Mouse (Mus musculus) myocyte (in vitro differentiated cells): Measurements from ENCODE around the gene Nat9. TPM values are rescaled to one million over a fixed set of nuclear protein-coding genes. Genes with fewer than 3 reads are reported as not detected.

ENCODE experiments used
- H3K27me3 ChIP-seq: one replicate; pipeline ENCODE4 v1.6.1; 2011; ENCODE audit not compliant: control insufficient read depth, insufficient read depth, insufficient read length
- H3K36me3 ChIP-seq: one replicate; pipeline ENCODE4 v1.6.1; 2011; ENCODE audit not compliant: control insufficient read depth, insufficient read depth
- H3K4me2 ChIP-seq: one replicate; pipeline ENCODE4 v1.6.1; 2011; ENCODE audit warnings: low read depth, control low read depth
- H3K4me3 ChIP-seq: one replicate; pipeline ENCODE4 v1.5.1; 2011; ENCODE audit warnings: mild to moderate bottlenecking, control low read depth, moderate library complexity
- H3K79me2 ChIP-seq: one replicate; pipeline ENCODE4 v1.6.1; 2011; ENCODE audit not compliant: control insufficient read depth, insufficient read depth
- H3ac ChIP-seq: one replicate; pipeline ENCODE4 v1.6.1; 2011; ENCODE audit not compliant: control insufficient read depth, insufficient read length
- CEBPB ChIP-seq: IDR thresholded peaks from 2 replicates; pipeline ENCODE4 v1.6.1; 2011; ENCODE audit warnings: mild to moderate bottlenecking, moderate library complexity; ENCODE audit not compliant: poor library complexity, insufficient read depth, severe bottlenecking
- E2F4 ChIP-seq: IDR thresholded peaks from one replicate; pipeline ENCODE4 v1.6.1; 2011; ENCODE audit warnings: mild to moderate bottlenecking, control low read depth, moderate library complexity; ENCODE audit not compliant: insufficient read depth
- MAX ChIP-seq: IDR thresholded peaks from one replicate; pipeline ENCODE4 v1.6.1; 2011; ENCODE audit warnings: low read depth, mild to moderate bottlenecking, control low read depth
- MYOD1 ChIP-seq, 3 experiments: IDR thresholded peaks; one replicate each; pipeline ENCODE4 v1.6.1; 2011; ENCODE audit warnings: control low read depth in 2 of 3, low read depth in 2 of 3, mild to moderate bottlenecking in 2 of 3, moderate library complexity in 1 of 3; ENCODE audit not compliant: insufficient read length in 2 of 3, control insufficient read depth in 1 of 3
- MYOG ChIP-seq, 3 experiments: IDR thresholded peaks; one replicate each; pipeline ENCODE4 v1.6.1; 2011; ENCODE audit warnings: control low read depth in 2 of 3, low read depth in 2 of 3, mild to moderate bottlenecking in 2 of 3; ENCODE audit not compliant: insufficient read length in 2 of 3, control insufficient read depth in 1 of 3, insufficient read depth in 1 of 3
- POLR2A ChIP-seq: IDR thresholded peaks from one replicate; pipeline ENCODE4 v1.6.1; 2011; ENCODE audit warnings: low read depth, mild to moderate bottlenecking, control low read depth, moderate library complexity; ENCODE audit not compliant: insufficient read length
- POLR2AphosphoS2 ChIP-seq: IDR thresholded peaks from one replicate; pipeline ENCODE4 v1.6.1; 2011; ENCODE audit warnings: low read depth, control low read depth; ENCODE audit not compliant: insufficient read length
- REST ChIP-seq: IDR thresholded peaks from one replicate; pipeline ENCODE4 v1.6.1; 2011; ENCODE audit warnings: mild to moderate bottlenecking, control low read depth, moderate library complexity; ENCODE audit not compliant: insufficient read depth, insufficient read length
- SRF ChIP-seq: IDR thresholded peaks from one replicate; pipeline ENCODE4 v1.6.1; 2011; ENCODE audit warnings: low read depth; ENCODE audit not compliant: control insufficient read depth, insufficient read length
- TCF12 ChIP-seq: IDR thresholded peaks from one replicate; pipeline ENCODE4 v1.6.1; 2011; ENCODE audit warnings: mild to moderate bottlenecking, control low read depth; ENCODE audit not compliant: poor library complexity, insufficient read depth, severe bottlenecking
- TCF3 ChIP-seq: IDR thresholded peaks from one replicate; pipeline ENCODE4 v1.6.1; 2011; ENCODE audit warnings: low read depth, control low read depth; ENCODE audit not compliant: insufficient read length
- USF1 ChIP-seq: IDR thresholded peaks from one replicate; pipeline ENCODE4 v1.6.1; 2011; ENCODE audit warnings: low read depth, mild to moderate bottlenecking, control low read depth, moderate library complexity
- polyA plus RNA-seq: library from polyadenylated mRNA; unstranded; fragments of >200 nt; fragmentation: generic; extraction: Trizol; gene quantifications from one replicate; pipeline ENCODE4 v1.2.1, GENCODE M21; 2012; ENCODE audit warnings: missing spikeins

The Nat9 gene
- polyA plus RNA-seq, 1 experiment: 22.6 TPM

DNA sequence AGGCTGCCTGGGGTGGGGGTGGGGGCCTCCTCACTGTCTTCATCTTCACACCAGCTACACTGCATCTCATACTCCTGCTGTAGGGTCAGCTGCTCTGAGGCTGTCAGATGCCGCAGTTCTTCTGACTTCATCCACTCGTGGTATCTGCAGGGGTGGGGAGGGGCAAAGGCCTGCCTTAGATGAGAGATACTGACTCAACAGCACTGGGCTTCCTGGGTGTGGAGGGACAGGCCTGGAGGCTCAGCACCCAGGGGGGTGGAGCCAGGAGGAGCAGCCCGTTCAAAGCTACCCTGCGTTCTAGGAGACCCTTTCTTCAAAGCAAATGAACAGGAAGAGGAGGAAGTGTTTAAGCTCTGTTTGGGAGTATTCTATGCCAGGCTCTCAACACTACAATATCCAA, 2.7 kb downstream of the Nat9 start:
- H3K79me2 ChIP-seq: no peaks in the 10 kb centered on the region
- H3K36me3 ChIP-seq: no peaks in the 10 kb centered on the region
- no peak overlapping the region for H3K4me3 ChIP-seq
- H3ac ChIP-seq: no peak overlapping the region
- TF ChIP-seq MYOG (IDR thresholded peaks at IDR 0.05; ENCODE audit: control insufficient read depth in 1 of 3, insufficient read depth in 1 of 3, insufficient read length in 2 of 3, low read depth in 2 of 3) (no peak), USF1 (no peak), MYOD1 (IDR thresholded peaks at IDR 0.05; ENCODE audit: control insufficient read depth in 1 of 3, insufficient read length in 2 of 3, low read depth in 2 of 3) (no peak), TCF3 (no peak), MAX (no peak), E2F4 (no peak), POLR2AphosphoS2 (no peak), REST (no peak), CEBPB (no peak)
- no peak overlapping the region for H3K4me2 ChIP-seq
- H3K27me3 ChIP-seq: no peaks in the 10 kb centered on the region

DNA sequence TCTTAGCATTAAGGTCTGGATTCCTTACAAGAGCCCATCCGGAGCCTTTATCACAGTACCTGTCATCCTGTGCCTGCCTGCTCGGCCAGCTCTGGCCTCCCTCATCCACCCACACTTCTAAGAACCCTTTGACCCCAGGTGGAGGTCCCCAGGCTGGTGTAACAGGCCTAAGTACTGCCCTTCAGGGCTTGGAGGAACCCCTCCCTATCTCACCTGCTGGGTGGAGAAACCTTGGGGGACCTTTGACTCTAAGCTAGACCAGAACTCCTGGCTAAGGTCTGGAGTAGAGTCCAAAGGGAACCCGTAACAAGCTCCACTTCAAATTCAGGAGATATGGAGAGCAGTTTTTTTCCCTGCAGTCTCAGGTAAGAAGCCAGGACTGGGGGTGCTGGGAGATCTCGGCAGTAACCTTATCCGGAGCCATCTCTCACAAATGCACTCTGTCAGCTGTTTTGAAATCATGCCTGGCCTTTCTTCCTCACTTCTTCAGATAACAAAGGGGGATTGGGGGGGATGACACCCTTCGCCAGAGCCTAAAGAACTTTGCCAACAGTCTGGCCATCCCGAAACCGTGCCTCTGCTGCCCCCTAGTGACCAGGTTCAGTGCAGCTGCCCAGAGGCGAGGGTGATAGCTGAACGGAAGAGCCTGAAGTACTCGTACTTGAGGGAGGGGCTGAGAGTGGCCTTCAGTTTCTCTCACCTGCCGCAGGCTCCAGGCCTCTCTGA, 5.6 kb downstream of the Nat9 start:
- H3K4me3 ChIP-seq: no peak overlapping the region
- no peaks in the 10 kb centered on the region for H3K79me2 ChIP-seq
- no peak overlapping the region for H3K4me2 ChIP-seq
- no peak overlapping the region for H3ac ChIP-seq
- no peak for TF ChIP-seq E2F4
- no peak for TF ChIP-seq POLR2A
- no peak for TF ChIP-seq TCF12
- no peak for TF ChIP-seq POLR2AphosphoS2
- TF ChIP-seq CEBPB: no peak
- no peak for TF ChIP-seq MYOD1 (IDR thresholded peaks at IDR 0.05; ENCODE audit: control insufficient read depth in 1 of 3, insufficient read length in 2 of 3, low read depth in 2 of 3)
- no peak for TF ChIP-seq REST
- no peak for TF ChIP-seq SRF
- TF ChIP-seq TCF3: no peak
- no peak for TF ChIP-seq MYOG (IDR thresholded peaks at IDR 0.05; ENCODE audit: control insufficient read depth in 1 of 3, insufficient read depth in 1 of 3, insufficient read length in 2 of 3, low read depth in 2 of 3)
- TF ChIP-seq USF1: no peak
- TF ChIP-seq MAX: no peak
- H3K27me3 ChIP-seq: no peaks in the 10 kb centered on the region
- H3K36me3 ChIP-seq: no peaks in the 10 kb centered on the region

DNA sequence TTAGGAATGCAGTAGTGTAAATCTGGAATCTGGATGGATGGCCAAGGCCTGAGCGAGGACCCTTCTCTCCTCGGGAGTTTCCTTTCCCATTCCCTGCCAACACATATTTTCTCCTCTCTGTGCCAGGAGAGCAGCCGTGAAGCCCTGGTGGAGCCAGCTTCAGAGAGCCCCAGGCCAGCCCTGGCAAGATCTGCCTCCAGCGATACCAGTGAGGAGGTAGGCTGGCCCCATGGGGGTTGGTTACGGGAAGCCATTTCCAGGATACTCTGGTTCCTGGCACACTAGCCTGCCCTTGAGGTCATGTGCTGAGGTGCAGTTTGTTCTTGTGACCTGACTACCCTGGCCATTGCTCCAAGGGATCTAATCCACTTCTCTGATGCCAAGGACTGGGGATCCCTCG, 7.8 kb downstream of the Nat9 start:
- Histone ChIP-seq H3ac (no peak overlapping the region), H3K27me3 (no peaks in the 10 kb centered on the region), H3K36me3 (no peaks in the 10 kb centered on the region), H3K4me3 (no peak overlapping the region), H3K4me2 (no peak overlapping the region), H3K79me2 (no peaks in the 10 kb centered on the region)
- TF ChIP-seq CEBPB (no peak), POLR2A (no peak), USF1 (no peak), E2F4 (no peak), MYOD1 (IDR thresholded peaks at IDR 0.05; ENCODE audit: control insufficient read depth in 1 of 3, insufficient read length in 2 of 3, low read depth in 2 of 3) (no peak), SRF (no peak)

DNA sequence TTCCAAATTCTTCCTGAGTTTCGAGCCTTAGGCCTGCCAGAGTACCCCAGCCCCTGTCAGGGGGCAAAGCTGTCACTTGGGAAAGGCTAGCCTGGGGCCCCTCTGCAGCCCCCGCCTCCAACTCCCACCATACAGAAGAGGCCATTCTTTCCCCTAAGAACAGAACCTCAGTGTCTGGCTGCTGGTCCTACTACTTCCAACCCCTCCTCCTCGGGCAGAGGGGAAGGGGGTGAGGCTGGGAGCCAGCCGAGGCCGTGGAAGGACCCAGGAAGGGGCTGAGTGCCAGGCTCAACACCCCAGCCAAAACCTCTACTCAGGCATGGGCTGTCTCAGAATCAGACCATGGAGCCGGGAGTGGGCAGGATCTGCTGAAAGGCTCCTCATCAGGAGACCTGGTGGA, 8.5 kb downstream of the Nat9 start:
- no peak overlapping the region for H3K4me3 ChIP-seq
- no peaks in the 10 kb centered on the region for H3K27me3 ChIP-seq
- TF ChIP-seq SRF (no peak), POLR2AphosphoS2 (no peak), CEBPB (no peak), E2F4 (no peak), POLR2A (no peak), TCF3 (no peak), MAX (no peak), USF1 (no peak)
- H3ac ChIP-seq: no peak overlapping the region
- H3K79me2 ChIP-seq: no peaks in the 10 kb centered on the region
- no peaks in the 10 kb centered on the region for H3K36me3 ChIP-seq
- H3K4me2 ChIP-seq: no peak overlapping the region

DNA sequence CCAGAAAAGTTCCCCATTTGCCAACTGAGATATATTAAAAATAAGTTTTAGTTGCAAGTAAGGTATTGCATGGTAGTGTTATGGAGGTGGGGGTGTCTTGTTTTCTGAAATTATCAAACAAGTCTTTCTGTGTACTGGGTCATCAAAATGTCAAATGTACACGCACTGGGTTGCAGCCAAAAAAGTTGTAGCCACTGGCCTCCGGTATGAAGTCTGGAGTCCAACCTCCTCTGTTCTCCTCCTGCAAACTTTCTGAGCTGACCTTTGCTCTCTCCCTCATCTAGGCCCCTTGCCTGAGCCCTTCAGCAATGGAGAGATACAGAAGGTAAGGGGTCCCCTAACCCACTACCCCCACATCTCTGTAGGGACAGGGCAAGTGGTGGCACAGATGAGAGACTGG, 8.9 kb downstream of the Nat9 start:
- H3K4me3 ChIP-seq: no peak overlapping the region
- no peaks in the 10 kb centered on the region for H3K36me3 ChIP-seq
- no peak for TF ChIP-seq MYOD1 (IDR thresholded peaks at IDR 0.05; ENCODE audit: control insufficient read depth in 1 of 3, insufficient read length in 2 of 3, low read depth in 2 of 3)
- TF ChIP-seq TCF3: no peak
- no peak for TF ChIP-seq E2F4
- TF ChIP-seq CEBPB: no peak
- no peak for TF ChIP-seq POLR2A
- no peak for TF ChIP-seq POLR2AphosphoS2
- no peaks in the 10 kb centered on the region for H3K79me2 ChIP-seq
- no peak overlapping the region for H3K4me2 ChIP-seq
- no peak overlapping the region for H3ac ChIP-seq
- H3K27me3 ChIP-seq: no peaks in the 10 kb centered on the region
